Mouse (Mus musculus) lung, embryonic 16.5 days (tissue): ENCODE results near the gene Gm20390. TPM values are rescaled to one million over a fixed set of nuclear protein-coding genes. Genes with fewer than 3 reads are reported as not detected.

Experiments
- ATAC-seq: fragments of 200-750 bp; cut with Nextera tagmentation; 2 replicates; pipeline ENCODE4 v1.8.0; 2017; ENCODE audit warnings: low read depth, mild to moderate bottlenecking, moderate library complexity
- H3K27ac ChIP-seq: fragments of 300-500 bp; sonication (generic); 2 replicates; pipeline ENCODE4 v1.5.1; 2014; ENCODE audit warnings: mild to moderate bottlenecking, control low read depth, low read length
- H3K27me3 ChIP-seq: fragments of 300-500 bp; sonication (generic); 2 replicates; pipeline ENCODE4 v1.6.1; 2014; ENCODE audit warnings: low read depth, low read length, mixed read lengths; ENCODE audit not compliant: control insufficient read depth, insufficient read depth
- H3K36me3 ChIP-seq: fragments of 300-500 bp; sonication (generic); 2 replicates; pipeline ENCODE4 v1.6.1; 2014; ENCODE audit warnings: low read length; ENCODE audit not compliant: control insufficient read depth, insufficient read depth
- H3K4me1 ChIP-seq: fragments of 300-500 bp; sonication (generic); replicated peaks from 2 replicates; pipeline ENCODE4 v1.6.1; 2014; ENCODE audit warnings: low read length, mixed read lengths; ENCODE audit not compliant: control insufficient read depth, insufficient read depth
- H3K4me2 ChIP-seq: fragments of 300-500 bp; sonication (generic); 2 replicates; pipeline ENCODE4 v1.6.1; 2014; ENCODE audit warnings: low read depth, low read length, control low read depth
- H3K4me3 ChIP-seq: fragments of 300-500 bp; sonication (generic); 2 replicates; pipeline ENCODE4 v1.5.1; 2014; ENCODE audit warnings: mild to moderate bottlenecking, low read length, control low read depth
- H3K9ac ChIP-seq: fragments of 300-500 bp; sonication (generic); 2 replicates; pipeline ENCODE4 v1.6.1; 2014; ENCODE audit warnings: low read length, control low read depth
- H3K9me3 ChIP-seq: fragments of 300-500 bp; sonication (generic); 2 replicates; pipeline ENCODE4 v1.6.1; 2016; ENCODE audit warnings: low read length; ENCODE audit not compliant: control insufficient read depth
- WGBS: fragments of 180-500 bp; shearing (Covaris S2); extraction: QIAGEN DNeasy Blood & Tissue Kit; methylation state at CpG from one replicate; pipeline ENCODE4 v1.1.7; 2014; 5-methylcytosine and 5-hydroxymethylcytosine counted together
- polyA plus RNA-seq: library from polyadenylated mRNA; unstranded; fragments of >200 nt; fragmentation: Nextera tagmentation; extraction: Ambion mirVana; gene quantifications from 2 replicates; pipeline ENCODE4 v1.2.1, GENCODE M21; 2015

The Gm20390 gene
- polyA plus RNA-seq: 289 and 314 TPM in 2 replicates

DNA sequence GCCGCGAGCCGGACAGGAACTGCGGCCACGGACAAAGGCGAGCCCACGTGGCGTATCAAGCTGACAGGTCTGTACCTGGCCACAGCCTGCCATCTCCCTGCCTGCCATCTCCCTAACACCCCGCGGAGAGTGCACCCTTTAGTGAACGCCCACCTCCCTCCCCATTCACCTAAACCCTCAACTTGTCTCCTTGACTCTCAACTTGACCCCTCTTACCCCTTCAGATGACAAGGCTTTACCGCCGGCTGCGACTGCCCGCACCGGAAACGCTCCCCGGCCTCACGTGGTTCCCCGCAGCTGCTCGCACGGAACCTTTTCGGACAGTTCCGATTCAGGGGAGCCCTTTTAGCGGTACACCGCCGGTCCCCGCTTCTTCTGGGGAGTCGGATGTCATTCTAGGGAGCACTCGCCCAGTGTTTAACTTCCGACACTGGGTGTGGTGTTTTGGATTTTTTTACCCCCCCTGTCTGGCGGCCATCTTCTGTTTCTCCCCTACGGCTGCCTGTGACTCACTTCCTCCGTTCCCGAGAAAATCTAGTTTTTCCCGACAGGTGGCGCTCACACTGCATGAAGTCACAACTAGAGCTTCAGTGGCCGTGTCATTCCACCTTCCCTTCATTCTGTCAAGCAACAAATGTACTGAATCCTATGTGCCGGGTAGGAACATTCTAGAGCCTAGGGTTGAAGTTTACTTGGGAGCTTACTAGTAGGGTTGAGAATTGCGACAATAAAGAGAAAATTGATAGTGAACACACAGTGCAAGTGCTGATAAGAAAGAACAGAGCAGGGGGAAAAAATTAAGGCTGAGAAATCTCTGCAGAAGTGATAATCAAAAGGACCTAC, at the start of gene Gm20390, which contains the start of gene Nme1:
Gene Gm20390, minus strand, starts transcription at position 289 of the 843 bp plus-strand sequence.
Gene Nme1, minus strand, starts transcription at position 517 of the 843 bp plus-strand sequence.
- WGBS: 0% methylated on average over 40 of the region's 40 CpGs
- peaks cover 6% of the 10 kb centered on the region for H3K4me1 ChIP-seq

DNA sequence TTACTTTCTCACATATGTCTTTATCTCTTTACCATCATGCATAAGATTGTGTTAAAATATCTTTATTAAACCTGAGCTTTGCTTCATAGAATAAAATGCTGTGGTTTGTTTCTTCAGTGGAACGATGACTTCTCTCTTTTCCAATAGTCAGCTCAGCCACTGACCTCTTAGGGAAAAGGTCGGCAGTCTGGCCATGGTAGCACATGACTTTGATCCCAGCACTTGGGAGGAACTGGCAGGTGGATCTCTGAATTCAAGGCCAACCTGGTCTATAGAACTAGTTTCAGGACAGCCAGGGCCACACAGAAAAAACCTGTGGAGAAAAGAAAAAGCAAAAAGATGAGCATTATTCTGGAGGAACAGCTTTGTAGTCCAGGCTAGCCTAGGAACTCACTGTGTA, 35.3 kb upstream of the Gm20390 start:
- 90% methylated on average over 2 of the region's 2 CpGs for WGBS
- ATAC-seq: no peak
- no peak overlapping the region for H3K27ac ChIP-seq
- H3K4me2 ChIP-seq: no peak overlapping the region
- H3K36me3 ChIP-seq: no peaks in the 10 kb centered on the region
- no peak overlapping the region for H3K4me3 ChIP-seq
- H3K9me3 ChIP-seq: no peaks in the 10 kb centered on the region
- H3K4me1 ChIP-seq: peaks cover 4% of the 10 kb centered on the region; the same call in 1 of the 2 replicates
- H3K9ac ChIP-seq: no peak overlapping the region
- no peaks in the 10 kb centered on the region for H3K27me3 ChIP-seq

More for the DNA sequence above, at the start of gene Gm20390, which contains the start of gene Nme1:
- Histone ChIP-seq H3K9ac (peak within 1 kb of the TSS; percentile 65), H3K27ac (peak within 1 kb of the TSS; percentile 14; the same call in 1 of the 2 replicates), H3K9me3 (no peaks in the 10 kb centered on the region), H3K4me2 (peak within 1 kb of the TSS; percentile 56), H3K36me3 (peaks cover 16% of the 10 kb centered on the region), H3K4me3 (peak within 1 kb of the TSS; percentile 60), H3K27me3 (no peaks in the 10 kb centered on the region)
- ATAC-seq: peak; percentile 98

DNA sequence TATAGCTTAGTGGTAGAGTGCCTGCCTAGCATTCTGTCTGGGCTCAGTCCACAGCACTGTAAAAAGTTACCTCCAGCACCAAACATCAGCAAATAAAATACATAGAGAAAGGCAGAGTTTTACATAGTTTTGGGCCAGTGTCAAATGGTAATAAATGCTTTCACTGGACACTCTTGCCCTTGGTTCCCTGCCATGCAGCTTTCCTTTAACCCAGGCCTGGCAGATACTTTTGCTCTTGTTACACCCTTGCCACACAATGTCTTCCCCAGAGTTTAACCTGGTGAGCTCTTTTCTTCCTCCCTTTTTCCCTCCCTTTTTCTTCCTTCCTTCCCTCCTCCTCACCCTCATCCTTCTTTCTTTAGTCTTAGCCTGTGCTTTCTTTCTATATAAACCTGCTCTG, 31.2 kb upstream of the Gm20390 start:
- Histone ChIP-seq H3K9ac (no peak overlapping the region), H3K4me3 (no peak overlapping the region), H3K36me3 (no peaks in the 10 kb centered on the region), H3K27ac (no peak overlapping the region), H3K4me2 (no peak overlapping the region), H3K4me1 (peaks cover 21% of the 10 kb centered on the region), H3K9me3 (no peaks in the 10 kb centered on the region), H3K27me3 (no peaks in the 10 kb centered on the region)
- ATAC-seq: no peak

DNA sequence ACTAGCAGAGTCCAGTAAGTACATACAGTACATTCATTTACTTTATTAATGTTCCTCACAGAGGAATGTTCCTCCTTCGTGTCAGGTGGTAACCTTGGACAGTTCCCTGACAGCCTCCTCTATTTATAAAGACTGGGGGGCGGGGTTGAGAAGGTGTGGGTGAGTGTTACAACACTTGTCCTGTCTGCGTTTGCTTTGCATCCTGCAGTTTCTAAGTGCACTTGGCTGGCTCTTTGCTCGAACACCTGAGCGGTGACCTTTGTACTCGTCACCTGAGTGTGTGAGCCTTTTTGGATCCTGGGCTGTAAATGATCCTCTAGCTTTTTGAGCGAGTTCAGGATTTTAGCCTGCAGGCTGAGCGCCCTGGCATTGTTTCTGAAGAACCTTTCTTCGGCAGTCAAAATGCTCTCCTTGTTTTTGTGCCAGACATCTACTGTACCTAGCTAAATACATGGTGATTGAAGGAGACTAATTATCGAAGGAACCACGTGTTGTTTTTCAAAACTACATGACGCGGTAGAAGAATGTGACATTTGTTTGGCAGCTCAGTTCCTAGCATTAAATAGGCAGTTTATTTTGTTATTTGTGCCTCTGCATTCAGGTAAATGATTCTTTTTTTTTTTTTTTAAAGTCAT, 29.2 kb upstream of the Gm20390 start:
- no peaks in the 10 kb centered on the region for H3K27me3 ChIP-seq

GRCm38 (mm10) chr11:93996306-93997140, 28.4 kb upstream of the Gm20390 start:
- Histone ChIP-seq H3K4me1 (peaks cover 21% of the 10 kb centered on the region), H3K27me3 (no peaks in the 10 kb centered on the region), H3K27ac (peak overlapping the region; percentile 97), H3K4me2 (peak overlapping the region; percentile 74), H3K4me3 (peak overlapping the region; percentile 98), H3K9me3 (no peaks in the 10 kb centered on the region), H3K9ac (peak overlapping the region; percentile 93), H3K36me3 (no peaks in the 10 kb centered on the region)
- ATAC-seq: peak; percentile 35
- WGBS: under 1% methylated on average over 58 of the region's 58 CpGs

More for the DNA sequence above, 29.2 kb upstream of the Gm20390 start:
- Histone ChIP-seq H3K9me3 (no peaks in the 10 kb centered on the region), H3K4me2 (peak overlapping the region; percentile 74), H3K4me1 (peaks cover 21% of the 10 kb centered on the region), H3K4me3 (peak overlapping the region; percentile 98), H3K9ac (peak overlapping the region; percentile 19; the same call in 1 of the 2 replicates), H3K27ac (no peak overlapping the region), H3K36me3 (no peaks in the 10 kb centered on the region)
- 22% methylated on average over 13 of the region's 13 CpGs for WGBS
- no peak for ATAC-seq

DNA sequence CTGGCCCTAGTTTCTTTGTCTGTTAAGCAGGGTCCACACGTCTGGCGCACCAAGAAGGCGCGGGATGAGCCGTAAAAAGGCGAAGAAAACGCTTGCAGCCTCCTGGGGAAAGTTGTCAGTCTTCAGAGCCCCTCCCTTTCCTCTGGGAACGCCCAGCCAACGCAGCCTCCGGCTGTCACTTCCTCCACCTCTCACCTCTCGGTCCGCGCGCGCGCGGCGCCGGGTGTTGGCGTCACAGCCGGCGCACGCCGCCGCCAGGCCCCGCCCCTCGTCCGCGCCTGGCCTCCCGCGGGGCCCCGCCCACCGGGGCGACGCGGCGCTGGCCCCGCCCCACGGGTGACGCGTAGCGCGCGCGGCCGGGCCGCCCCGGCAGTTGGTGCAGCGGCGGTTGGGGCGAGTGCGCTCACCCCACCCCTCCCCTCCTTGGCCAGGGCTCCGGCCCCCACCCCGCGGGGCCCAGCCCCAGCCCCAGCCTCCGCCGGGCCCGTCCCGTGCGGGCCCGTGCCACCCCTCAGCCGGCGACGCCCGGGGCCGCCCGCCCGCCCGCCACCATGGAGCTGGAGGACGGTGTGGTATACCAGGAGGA, 27.7 kb upstream of the Gm20390 start, which contains the start of gene Spag9:
Gene Spag9, plus strand, starts transcription at position 372 of the 586 bp plus-strand sequence.
- no peaks in the 10 kb centered on the region for H3K27me3 ChIP-seq
- 0% methylated on average over 55 of the region's 70 CpGs for WGBS
- peaks cover 21% of the 10 kb centered on the region for H3K4me1 ChIP-seq
- no peaks in the 10 kb centered on the region for H3K36me3 ChIP-seq
- H3K9me3 ChIP-seq: no peaks in the 10 kb centered on the region
- H3K27ac ChIP-seq: peak within 1 kb of the TSS; percentile 97
- ATAC-seq: peak; percentile 95
- peak within 1 kb of the TSS; percentile 93 for H3K9ac ChIP-seq
- peak within 1 kb of the TSS; percentile 92 for H3K4me2 ChIP-seq
- peak within 1 kb of the TSS; percentile 98 for H3K4me3 ChIP-seq

GRCm38 (mm10) chr11:93995111-93995719, 27.1 kb upstream of the Gm20390 start:
- ATAC-seq: peak; percentile 63
- Histone ChIP-seq H3K9ac (peak overlapping the region; percentile 74), H3K36me3 (no peaks in the 10 kb centered on the region), H3K9me3 (no peaks in the 10 kb centered on the region), H3K27ac (peak overlapping the region; percentile 97), H3K4me2 (peak overlapping the region; percentile 92), H3K27me3 (no peaks in the 10 kb centered on the region), H3K4me3 (peak overlapping the region; percentile 98), H3K4me1 (peaks cover 21% of the 10 kb centered on the region)
- 3% methylated on average over 15 of the region's 15 CpGs for WGBS

GRCm38 (mm10) chr11:93994531-93994930, 26.4 kb upstream of the Gm20390 start:
- peak overlapping the region; percentile 74 for H3K9ac ChIP-seq
- no peaks in the 10 kb centered on the region for H3K36me3 ChIP-seq
- ATAC-seq: no peak
- peak overlapping the region; percentile 92 for H3K4me2 ChIP-seq
- WGBS: 44% methylated on average over 5 of the region's 5 CpGs
- H3K4me1 ChIP-seq: peaks cover 21% of the 10 kb centered on the region
- H3K4me3 ChIP-seq: peak overlapping the region; percentile 98
- H3K27me3 ChIP-seq: no peaks in the 10 kb centered on the region
- H3K9me3 ChIP-seq: no peaks in the 10 kb centered on the region
- peak overlapping the region; percentile 97 for H3K27ac ChIP-seq
